Mouse (Mus musculus): ENCODE data around the gene Pdzd2. TPM values are rescaled to one million over a fixed set of nuclear protein-coding genes. Genes with fewer than 3 reads are reported as not detected.

Gene Pdzd2
- polyA plus RNA-seq, 1 experiment from 2014 or later: 7.3 TPM

- Histone ChIP-seq H3K27me3 (ENCODE audit: insufficient read depth, poor library complexity, severe bottlenecking) (no peaks in the 10 kb centered on the region), H3K4me3 (no peak overlapping the region), H3K9me3 (no peaks in the 10 kb centered on the region), H3K4me1 (peaks cover 4% of the 10 kb centered on the region; the same call in 1 of the 2 replicates), H3K36me3 (no peaks in the 10 kb centered on the region), H3K27ac (no peak overlapping the region)
- DNase-seq (ENCODE audit: low spot score): no peak
- 92% methylated on average over 2 of the region's 2 CpGs for WGBS
Measured at GRCm38 (mm10) chr15:12681891-12682290, 57.8 kb downstream of the Pdzd2 start.

GRCm38 (mm10) chr15:12680750-12681149, 59.0 kb downstream of the Pdzd2 start:
- 63% methylated on average over 7 of the region's 7 CpGs for WGBS
- H3K27ac ChIP-seq: no peak overlapping the region
- DNase-seq (ENCODE audit: low spot score): no peak

GRCm38 (mm10) chr15:12679996-12680395, 59.7 kb downstream of the Pdzd2 start:
- Histone ChIP-seq H3K4me3 (no peak overlapping the region), H3K9me3 (no peaks in the 10 kb centered on the region), H3K4me1 (peaks cover 4% of the 10 kb centered on the region; the same call in 1 of the 2 replicates), H3K36me3 (no peaks in the 10 kb centered on the region), H3K27me3 (ENCODE audit: insufficient read depth, poor library complexity, severe bottlenecking) (no peaks in the 10 kb centered on the region), H3K27ac (no peak overlapping the region)
- WGBS: 83% methylated on average over 6 of the region's 6 CpGs
- no peak for DNase-seq (ENCODE audit: low spot score)

More at GRCm38 (mm10) chr15:12680750-12681149, 59.0 kb downstream of the Pdzd2 start:
- Histone ChIP-seq H3K9me3 (no peaks in the 10 kb centered on the region), H3K4me3 (no peak overlapping the region), H3K36me3 (no peaks in the 10 kb centered on the region), H3K4me1 (peaks cover 4% of the 10 kb centered on the region; the same call in 1 of the 2 replicates), H3K27me3 (ENCODE audit: insufficient read depth, poor library complexity, severe bottlenecking) (no peaks in the 10 kb centered on the region)

DNA sequence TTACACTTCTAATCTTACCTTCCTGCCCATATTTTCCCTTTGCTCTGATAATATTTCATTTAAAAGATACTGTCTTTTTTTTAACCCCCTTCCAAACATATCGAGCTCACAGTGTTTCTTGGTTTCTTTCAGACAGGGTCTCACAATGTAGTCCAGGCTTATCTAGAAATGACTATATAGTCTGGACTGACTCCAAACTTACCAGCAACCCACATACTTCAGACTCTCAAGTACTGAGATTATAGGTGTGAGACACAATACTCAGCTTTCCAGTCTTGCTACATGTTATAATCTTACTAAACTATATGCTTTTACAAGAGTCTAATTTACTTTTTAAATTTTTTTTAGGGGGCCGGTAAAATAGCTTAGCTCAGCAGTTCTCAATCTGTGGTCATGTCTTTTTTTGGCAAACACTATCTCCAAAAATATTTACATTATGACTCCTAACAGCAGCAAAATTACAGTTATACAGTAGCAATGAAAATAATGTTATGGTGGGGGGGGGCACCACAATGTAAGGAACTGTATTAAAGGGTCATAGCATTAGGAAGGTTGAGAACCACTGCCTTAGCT, 61.1 kb downstream of the Pdzd2 start:
- 57% methylated on average over 2 of the region's 2 CpGs for WGBS
- H3K27ac ChIP-seq: no peak overlapping the region

GRCm38 (mm10) chr15:12675366-12675765, 64.4 kb downstream of the Pdzd2 start:
- H3K4me1 ChIP-seq: peaks cover 6% of the 10 kb centered on the region; the same call in 1 of the 2 replicates
- 85% methylated on average over 3 of the region's 3 CpGs for WGBS
- no peaks in the 10 kb centered on the region for H3K36me3 ChIP-seq
- no peaks in the 10 kb centered on the region for H3K9me3 ChIP-seq
- H3K27ac ChIP-seq: no peak overlapping the region
- H3K27me3 ChIP-seq (ENCODE audit: insufficient read depth, poor library complexity, severe bottlenecking): no peaks in the 10 kb centered on the region
- no peak for DNase-seq (ENCODE audit: low spot score)
- H3K4me3 ChIP-seq: no peak overlapping the region

More for the DNA sequence above, 61.1 kb downstream of the Pdzd2 start:
- no peak overlapping the region for H3K4me3 ChIP-seq
- no peaks in the 10 kb centered on the region for H3K27me3 ChIP-seq (ENCODE audit: insufficient read depth, poor library complexity, severe bottlenecking)
- H3K36me3 ChIP-seq: no peaks in the 10 kb centered on the region
- H3K9me3 ChIP-seq: no peaks in the 10 kb centered on the region
- DNase-seq (ENCODE audit: low spot score): no peak
- H3K4me1 ChIP-seq: peaks cover 10% of the 10 kb centered on the region; the same call in 1 of the 2 replicates

- DNase-seq (ENCODE audit: low spot score): no peak
- no peaks in the 10 kb centered on the region for H3K27me3 ChIP-seq (ENCODE audit: insufficient read depth, poor library complexity, severe bottlenecking)
- no peak overlapping the region for H3K4me3 ChIP-seq
- H3K9me3 ChIP-seq: no peaks in the 10 kb centered on the region
- H3K36me3 ChIP-seq: no peaks in the 10 kb centered on the region
- 78% methylated on average over 5 of the region's 5 CpGs for WGBS
- peaks cover 6% of the 10 kb centered on the region; the same call in 1 of the 2 replicates for H3K4me1 ChIP-seq
- H3K27ac ChIP-seq: no peak overlapping the region
Measured at GRCm38 (mm10) chr15:12674026-12674425, 65.7 kb downstream of the Pdzd2 start.

DNA sequence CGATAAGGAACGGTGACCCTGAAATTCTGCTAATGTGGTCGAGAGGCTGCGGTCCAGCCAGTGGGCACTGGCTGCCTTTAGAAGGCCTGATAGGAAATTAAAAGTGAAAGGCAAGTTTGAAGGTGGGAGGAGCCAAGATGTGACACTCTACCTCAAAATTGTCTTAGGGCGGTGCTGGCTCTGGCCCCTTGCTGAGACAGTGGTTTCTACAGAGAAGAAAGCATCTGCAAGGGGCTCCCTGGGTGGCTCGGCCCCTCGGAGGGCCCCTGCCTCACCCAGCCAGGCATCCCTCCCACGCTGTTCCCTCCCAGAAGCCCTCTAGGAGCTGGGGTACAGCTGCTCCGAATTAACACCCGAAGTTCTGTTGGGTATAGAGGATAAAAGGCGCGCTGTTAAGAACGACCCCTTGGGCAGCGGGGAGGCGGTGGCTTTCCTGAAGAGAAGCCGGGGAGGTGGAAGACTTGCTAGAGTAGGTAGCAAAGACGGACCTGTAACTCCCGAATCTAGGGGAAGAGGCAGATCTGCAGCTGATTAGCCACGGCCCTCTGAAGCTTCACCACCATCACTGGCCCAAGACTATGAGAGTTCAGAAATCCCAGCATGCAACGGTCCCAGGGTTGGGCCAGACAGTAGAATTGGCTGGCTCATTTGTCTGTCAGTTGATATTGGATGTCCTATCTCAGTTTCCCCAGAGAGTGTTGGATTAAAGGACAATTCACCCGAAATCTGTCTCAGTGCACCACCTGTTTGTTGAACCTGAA, 71.8 kb downstream of the Pdzd2 start:
- 27% methylated on average over 21 of the region's 21 CpGs for WGBS

DNA sequence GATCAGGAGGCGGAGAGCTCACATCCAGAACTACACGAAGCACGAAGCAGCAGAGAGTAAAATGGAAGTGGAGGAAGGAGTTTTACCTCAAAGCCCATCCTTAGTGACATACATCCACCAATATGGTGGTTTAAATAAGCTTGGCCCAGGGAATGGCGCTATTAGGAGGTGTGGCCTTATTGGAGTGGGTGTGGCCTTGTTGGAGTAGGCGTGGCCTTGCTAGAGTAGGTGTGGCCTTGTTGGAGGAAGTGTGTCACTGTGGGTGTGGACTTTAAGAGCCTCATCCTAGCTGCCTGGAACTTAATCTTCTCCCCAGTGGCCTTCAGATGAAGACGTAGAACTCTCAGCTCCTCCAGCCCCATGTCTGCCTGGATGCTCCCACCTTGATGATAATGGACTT, 73.8 kb downstream of the Pdzd2 start:
- no peak overlapping the region for H3K4me3 ChIP-seq
- no peaks in the 10 kb centered on the region for H3K27me3 ChIP-seq (ENCODE audit: insufficient read depth, poor library complexity, severe bottlenecking)
- 0 out of 2 replicates have a peak, but pooled peaks cover 3% of the 10 kb centered on the region for H3K36me3 ChIP-seq
- H3K9me3 ChIP-seq: no peaks in the 10 kb centered on the region
- DNase-seq (ENCODE audit: low spot score): peak; percentile 6
- WGBS: 91% methylated on average over 6 of the region's 6 CpGs
- H3K27ac ChIP-seq: no peak overlapping the region
- H3K4me1 ChIP-seq: peaks cover 12% of the 10 kb centered on the region

More for the DNA sequence above, 71.8 kb downstream of the Pdzd2 start:
- DNase-seq (ENCODE audit: low spot score): no peak
- Histone ChIP-seq H3K27ac (peak overlapping the region; percentile 49), H3K9me3 (no peaks in the 10 kb centered on the region), H3K4me3 (peak overlapping the region; percentile 22), H3K27me3 (ENCODE audit: insufficient read depth, poor library complexity, severe bottlenecking) (no peaks in the 10 kb centered on the region), H3K36me3 (0 out of 2 replicates have a peak, but pooled peaks cover 3% of the 10 kb centered on the region), H3K4me1 (peaks cover 10% of the 10 kb centered on the region)

DNA sequence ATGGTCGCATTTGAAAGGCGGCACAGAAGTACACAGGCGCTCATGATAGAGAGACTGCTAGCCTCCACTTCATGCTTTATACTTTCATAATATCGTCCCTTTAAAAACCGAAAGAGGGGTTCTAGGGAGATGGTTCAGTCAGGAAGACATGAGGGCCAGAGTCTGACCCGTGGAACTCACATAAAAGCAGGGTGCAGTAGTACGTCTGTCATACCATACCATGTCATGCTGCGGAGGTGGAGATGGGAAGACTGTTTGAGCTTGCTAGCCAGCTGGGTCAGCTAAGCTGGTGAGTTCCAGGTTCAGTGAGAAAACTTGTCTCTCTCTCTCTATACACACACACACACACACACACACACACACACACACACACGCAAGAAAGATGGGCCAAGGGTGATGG, 76.4 kb downstream of the Pdzd2 start:
- WGBS: 84% methylated on average over 9 of the region's 9 CpGs
- no peak overlapping the region for H3K27ac ChIP-seq
- H3K36me3 ChIP-seq: 0 out of 2 replicates have a peak, but pooled peaks cover 3% of the 10 kb centered on the region
- DNase-seq (ENCODE audit: low spot score): peak; percentile 52
- H3K4me1 ChIP-seq: peaks cover 12% of the 10 kb centered on the region
- no peaks in the 10 kb centered on the region for H3K27me3 ChIP-seq (ENCODE audit: insufficient read depth, poor library complexity, severe bottlenecking)
- H3K4me3 ChIP-seq: no peak overlapping the region
- no peaks in the 10 kb centered on the region for H3K9me3 ChIP-seq

GRCm38 (mm10) chr15:12660320-12660719, 79.4 kb downstream of the Pdzd2 start:
- WGBS: 82% methylated on average over 9 of the region's 9 CpGs
- DNase-seq (ENCODE audit: low spot score): no peak

GRCm38 (mm10) chr15:12655959-12656662, 83.6 kb downstream of the Pdzd2 start:
- Histone ChIP-seq H3K4me1 (peaks cover 12% of the 10 kb centered on the region; the same call in 1 of the 2 replicates), H3K9me3 (no peaks in the 10 kb centered on the region), H3K36me3 (0 out of 2 replicates have a peak, but pooled peaks cover 6% of the 10 kb centered on the region), H3K27me3 (ENCODE audit: insufficient read depth, poor library complexity, severe bottlenecking) (no peaks in the 10 kb centered on the region), H3K4me3 (no peak overlapping the region), H3K27ac (no peak overlapping the region)
- 84% methylated on average over 6 of the region's 6 CpGs for WGBS
- DNase-seq (ENCODE audit: low spot score): peak; percentile 58

More at GRCm38 (mm10) chr15:12660320-12660719, 79.4 kb downstream of the Pdzd2 start:
- Histone ChIP-seq H3K36me3 (0 out of 2 replicates have a peak, but pooled peaks cover under 1% of the 10 kb centered on the region), H3K9me3 (no peaks in the 10 kb centered on the region), H3K4me1 (0 out of 2 replicates have a peak, but pooled peaks cover 2% of the 10 kb centered on the region), H3K4me3 (no peak overlapping the region), H3K27me3 (ENCODE audit: insufficient read depth, poor library complexity, severe bottlenecking) (no peaks in the 10 kb centered on the region), H3K27ac (no peak overlapping the region)

DNA sequence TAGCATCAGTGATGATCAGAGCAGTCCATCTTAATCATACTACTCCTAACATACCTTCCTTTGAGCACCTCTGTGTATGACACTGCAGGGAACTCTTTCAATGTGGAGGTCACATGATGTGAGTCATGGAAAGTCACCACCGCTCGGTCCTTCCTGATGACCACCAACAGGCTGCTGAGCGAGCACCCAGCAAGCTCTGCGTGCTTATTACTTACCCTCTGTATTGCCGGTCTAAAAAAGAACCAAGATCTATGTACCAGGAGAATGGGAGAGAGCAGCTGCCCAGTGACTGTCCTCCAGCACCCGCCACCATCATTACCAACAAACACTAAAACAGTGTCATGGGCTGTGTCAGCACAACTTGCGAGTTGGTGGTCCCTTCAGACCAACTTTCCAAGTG, 84.4 kb downstream of the Pdzd2 start:
- 90% methylated on average over 7 of the region's 7 CpGs for WGBS
- no peaks in the 10 kb centered on the region for H3K27me3 ChIP-seq (ENCODE audit: insufficient read depth, poor library complexity, severe bottlenecking)
- no peak overlapping the region for H3K4me3 ChIP-seq
- no peaks in the 10 kb centered on the region for H3K9me3 ChIP-seq
- H3K4me1 ChIP-seq: peaks cover 12% of the 10 kb centered on the region; the same call in 1 of the 2 replicates
- H3K27ac ChIP-seq: no peak overlapping the region
- no peak for DNase-seq (ENCODE audit: low spot score)
- H3K36me3 ChIP-seq: 0 out of 2 replicates have a peak, but pooled peaks cover 6% of the 10 kb centered on the region

All from heart, embryonic 10.5 days (tissue).